Mouse (Mus musculus) midbrain, postnatal 0 days (tissue): ENCODE measurements around the gene Grb2. TPM values are rescaled to one million over a fixed set of nuclear protein-coding genes. Genes with fewer than 3 reads are reported as not detected.

Source experiments
- ATAC-seq: fragments of 200-750 bp; cut with Nextera tagmentation; 2 replicates; pipeline ENCODE4 v1.8.0; 2017; ENCODE audit warnings: moderate number of reproducible peaks, mild to moderate bottlenecking, moderate TSS enrichment, moderate library complexity; ENCODE audit not compliant: low FRiP score
- DNase-seq: peaks from one replicate; pipeline ENCODE4 v3.0.0-alpha.2; 2015; ENCODE audit warnings: low spot score
- H3K27ac ChIP-seq: fragments of 300-500 bp; sonication (generic); 2 replicates; pipeline ENCODE4 v1.5.1; 2014; ENCODE audit warnings: low read depth, mild to moderate bottlenecking, low read length, mixed read lengths
- H3K27me3 ChIP-seq: fragments of 300-500 bp; sonication (generic); 2 replicates; pipeline ENCODE4 v1.6.1; 2014; ENCODE audit warnings: low read length, control low read depth, mixed read lengths; ENCODE audit not compliant: insufficient read depth
- H3K36me3 ChIP-seq: fragments of 300-500 bp; sonication (generic); 2 replicates; pipeline ENCODE4 v1.6.1; 2014; ENCODE audit warnings: low read length, control low read depth, mixed read lengths; ENCODE audit not compliant: insufficient read depth
- H3K4me1 ChIP-seq: fragments of 300-500 bp; sonication (generic); 2 replicates; pipeline ENCODE4 v1.6.1; 2014; ENCODE audit warnings: mild to moderate bottlenecking, control low read depth, antibody characterized with exemption, low read length, mixed read lengths; ENCODE audit not compliant: insufficient read depth
- H3K4me2 ChIP-seq: fragments of 300-500 bp; sonication (generic); 2 replicates; pipeline ENCODE4 v1.6.1; 2014; ENCODE audit warnings: low read depth, mild to moderate bottlenecking, low read length, mixed read lengths; ENCODE audit not compliant: poor library complexity, severe bottlenecking
- H3K4me3 ChIP-seq: fragments of 300-500 bp; sonication (generic); 2 replicates; pipeline ENCODE4 v1.5.1; 2014; ENCODE audit warnings: low read depth, mild to moderate bottlenecking, low read length, moderate library complexity
- H3K9ac ChIP-seq: fragments of 300-500 bp; sonication (generic); replicated peaks from 2 replicates; pipeline ENCODE4 v1.6.1; 2014; ENCODE audit warnings: mild to moderate bottlenecking, low read length, moderate library complexity, mixed read lengths; ENCODE audit not compliant: poor library complexity, severe bottlenecking
- H3K9me3 ChIP-seq: fragments of 300-500 bp; sonication (generic); 2 replicates; pipeline ENCODE4 v1.6.1; 2016; ENCODE audit warnings: low read length, control low read depth
- CTCF ChIP-seq: IDR thresholded peaks from 2 replicates; pipeline ENCODE4 v1.5.1; 2016; ENCODE audit warnings: antibody characterized with exemption, mild to moderate bottlenecking
- WGBS: fragments of 180-500 bp; shearing (Covaris S2); extraction: QIAGEN DNeasy Blood & Tissue Kit; methylation state at CpG from one replicate; pipeline ENCODE4 v1.1.7; 2014; 5-methylcytosine and 5-hydroxymethylcytosine counted together
- polyA plus RNA-seq: library from polyadenylated mRNA; unstranded; fragments of >200 nt; fragmentation: Nextera tagmentation; extraction: Ambion mirVana; gene quantifications from 2 replicates; pipeline ENCODE4 v1.2.1, GENCODE M21; 2015
- total RNA-seq: library from RNA; depleted of rRNA; stranded (reverse); fragments of >200 nt; gene quantifications from 2 replicates; pipeline ENCODE4 v1.2.3, GENCODE M21; 2014

Grb2 gene
- total and polyA plus RNA-seq, 2 experiments from 2014 or later, result 85.8 to 158 TPM

DNA sequence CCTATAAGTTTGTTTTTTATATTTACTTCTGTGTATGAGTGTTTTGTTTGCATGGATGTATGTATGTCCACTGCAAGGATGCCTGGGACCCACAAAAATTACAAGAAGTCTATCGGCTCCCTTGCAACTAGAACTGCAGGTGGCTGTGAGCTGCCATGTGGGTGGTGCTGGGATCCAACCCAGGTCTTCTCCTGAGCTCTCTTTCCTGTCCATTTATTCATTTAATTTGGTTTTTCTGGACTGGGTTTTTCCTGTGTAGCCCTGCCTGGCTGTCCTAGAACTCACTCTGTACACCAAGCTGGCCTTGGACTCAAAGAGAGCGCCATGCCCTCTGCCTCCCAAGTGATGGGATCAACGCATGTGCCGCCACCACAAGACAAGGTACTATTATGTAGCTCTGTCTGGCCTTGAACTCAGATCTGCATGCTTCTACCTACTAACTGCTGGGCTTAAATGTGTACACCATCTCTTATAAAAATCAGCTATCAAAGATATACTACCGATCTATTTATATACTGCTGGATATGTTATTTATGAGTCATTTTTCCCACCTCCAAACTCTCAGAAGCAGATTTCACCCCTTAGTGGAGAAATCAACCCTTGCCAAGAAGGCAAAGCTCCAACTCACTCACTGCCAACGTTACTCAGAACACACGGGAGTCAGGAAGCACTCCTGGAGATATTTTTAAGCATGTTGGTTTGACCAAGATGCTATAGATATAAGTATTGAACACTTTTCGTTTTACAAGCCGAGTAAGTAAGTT lies 34.7 kb downstream of the Grb2 start:
- Histone ChIP-seq H3K4me2 (no peak overlapping the region), H3K36me3 (0 out of 2 replicates have a peak, but pooled peaks cover 4% of the 10 kb centered on the region), H3K9me3 (no peaks in the 10 kb centered on the region), H3K27me3 (no peaks in the 10 kb centered on the region), H3K4me1 (peaks cover 3% of the 10 kb centered on the region; the same call in 1 of the 2 replicates), H3K9ac (no peak overlapping the region), H3K27ac (no peak overlapping the region), H3K4me3 (no peak overlapping the region)
- DNase-seq, result no peak
- no peak for ATAC-seq
- no peak for TF ChIP-seq CTCF
- WGBS, result 78% methylated on average over 9 of the region's 9 CpGs

DNA sequence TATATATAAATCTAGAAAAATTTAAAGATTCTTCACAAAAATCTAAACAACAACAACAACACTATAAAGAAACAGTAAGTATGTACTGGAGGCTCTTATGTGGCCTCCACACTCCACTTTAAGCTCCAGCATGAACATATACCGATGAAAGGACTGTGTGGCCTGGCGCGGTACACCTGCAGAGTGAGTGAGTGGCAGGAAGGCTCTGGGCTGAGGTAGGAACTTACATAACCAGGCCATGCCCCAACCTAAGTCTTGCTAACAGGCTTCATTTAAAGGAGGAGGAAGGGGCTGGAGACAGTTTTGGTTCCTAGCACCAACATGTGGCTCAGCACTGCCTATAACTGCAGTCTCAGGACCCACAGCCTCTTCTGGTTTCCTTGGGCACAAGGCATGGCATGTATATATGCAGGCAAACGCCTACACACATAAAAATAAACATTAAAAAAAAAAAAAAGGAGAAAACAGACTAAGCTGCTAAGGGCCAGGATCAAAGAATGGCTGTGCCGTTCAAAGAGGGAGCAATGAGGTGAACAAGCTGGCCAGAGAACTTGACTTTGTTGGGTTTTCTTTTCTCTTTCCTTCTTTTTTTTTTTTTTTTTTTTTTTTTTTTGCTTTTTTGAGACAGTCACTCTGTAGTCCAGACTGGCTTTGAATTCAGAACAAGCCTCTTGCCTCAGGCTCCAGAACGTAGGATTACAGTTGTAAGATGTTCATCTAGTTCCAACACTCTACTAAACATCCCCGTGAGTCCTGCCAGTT lies 36.0 kb downstream of the Grb2 start:
- no peak overlapping the region for H3K9ac ChIP-seq
- H3K4me3 ChIP-seq, result no peak overlapping the region
- no peak for ATAC-seq
- H3K9me3 ChIP-seq, result no peaks in the 10 kb centered on the region
- H3K27me3 ChIP-seq, result no peaks in the 10 kb centered on the region
- 0 out of 2 replicates have a peak, but pooled peaks cover under 1% of the 10 kb centered on the region for H3K36me3 ChIP-seq
- TF ChIP-seq CTCF, result no peak
- H3K27ac ChIP-seq, result no peak overlapping the region
- no peak overlapping the region for H3K4me2 ChIP-seq
- DNase-seq, result no peak
- H3K4me1 ChIP-seq, result peaks cover 3% of the 10 kb centered on the region; the same call in 1 of the 2 replicates
- WGBS, result 74% methylated on average over 7 of the region's 7 CpGs

DNA sequence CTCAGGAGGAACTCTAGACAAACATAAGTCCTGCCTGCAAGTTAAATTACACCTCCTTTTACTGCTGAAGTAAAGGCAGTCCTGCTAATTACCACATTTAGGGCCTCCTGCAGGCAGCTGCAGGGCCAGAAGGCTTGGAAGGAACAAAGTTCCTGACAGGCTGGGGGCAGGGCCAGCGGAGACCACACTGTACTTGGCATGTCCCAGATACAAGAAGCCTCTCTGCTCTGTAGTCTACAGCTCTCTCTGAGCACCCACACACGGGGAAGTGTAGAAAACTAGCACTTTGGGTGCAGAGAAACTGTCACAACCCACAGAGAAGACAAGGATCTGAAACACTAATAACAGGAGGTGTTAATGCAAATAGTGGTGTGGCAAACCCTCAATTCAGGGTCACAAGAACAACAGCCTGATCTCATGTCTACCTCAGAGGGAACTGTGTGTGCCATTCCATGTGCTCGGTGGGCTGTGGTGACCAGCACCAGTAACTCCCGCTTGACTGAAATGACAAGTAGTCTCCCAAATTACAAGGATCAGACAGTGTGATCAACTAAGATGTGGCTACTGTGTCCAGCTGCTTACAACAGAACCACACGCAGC lies 37.8 kb downstream of the Grb2 start:
- ATAC-seq, result no peak
- peak; percentile 21 for DNase-seq
- Histone ChIP-seq H3K4me2 (no peak overlapping the region), H3K27me3 (no peaks in the 10 kb centered on the region), H3K4me1 (peaks cover 3% of the 10 kb centered on the region; the same call in 1 of the 2 replicates), H3K36me3 (no peaks in the 10 kb centered on the region), H3K9ac (no peak overlapping the region), H3K4me3 (no peak overlapping the region), H3K27ac (no peak overlapping the region), H3K9me3 (no peaks in the 10 kb centered on the region)
- TF ChIP-seq CTCF, result no peak
- WGBS, result 43% methylated on average over 5 of the region's 5 CpGs

DNA sequence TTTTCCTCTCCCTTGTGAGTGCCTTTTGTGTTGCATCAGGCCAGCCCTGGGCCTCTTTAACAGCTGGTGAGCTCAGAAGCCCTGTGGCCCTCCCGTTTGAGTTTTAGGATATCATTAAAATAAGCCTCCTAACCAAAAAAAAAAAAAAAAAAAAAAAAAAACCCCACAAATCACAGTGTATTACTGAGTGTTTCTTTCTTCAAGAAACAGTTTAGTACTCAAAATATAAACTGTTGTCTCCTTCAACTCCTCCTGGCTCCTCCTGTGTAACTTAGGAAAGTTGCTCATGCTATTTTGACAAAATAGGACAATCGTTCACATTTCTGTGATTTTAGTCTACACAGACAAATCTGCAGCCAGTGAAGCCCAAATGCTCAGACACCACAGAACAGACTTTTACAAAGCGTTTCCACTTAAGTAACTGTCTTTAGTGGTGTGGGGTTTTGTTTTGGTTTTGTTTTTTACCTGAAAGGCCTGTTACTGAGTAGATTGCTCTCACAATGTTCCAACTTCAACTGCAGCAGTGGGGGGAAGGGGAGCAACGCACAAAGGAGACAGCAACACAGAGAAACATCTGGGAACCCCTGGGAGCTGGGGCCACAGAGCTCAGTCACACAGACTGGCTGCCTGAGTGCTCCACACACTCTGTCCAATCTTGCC lies 44.6 kb downstream of the Grb2 start:
- Histone ChIP-seq H3K36me3 (no peaks in the 10 kb centered on the region), H3K4me3 (no peak overlapping the region), H3K27me3 (no peaks in the 10 kb centered on the region), H3K4me1 (no peaks in the 10 kb centered on the region), H3K27ac (no peak overlapping the region), H3K4me2 (no peak overlapping the region), H3K9ac (no peak overlapping the region), H3K9me3 (no peaks in the 10 kb centered on the region)
- 64% methylated on average over 4 of the region's 4 CpGs for WGBS
- DNase-seq, result no peak
- ATAC-seq, result no peak
- TF ChIP-seq CTCF, result no peak

DNA sequence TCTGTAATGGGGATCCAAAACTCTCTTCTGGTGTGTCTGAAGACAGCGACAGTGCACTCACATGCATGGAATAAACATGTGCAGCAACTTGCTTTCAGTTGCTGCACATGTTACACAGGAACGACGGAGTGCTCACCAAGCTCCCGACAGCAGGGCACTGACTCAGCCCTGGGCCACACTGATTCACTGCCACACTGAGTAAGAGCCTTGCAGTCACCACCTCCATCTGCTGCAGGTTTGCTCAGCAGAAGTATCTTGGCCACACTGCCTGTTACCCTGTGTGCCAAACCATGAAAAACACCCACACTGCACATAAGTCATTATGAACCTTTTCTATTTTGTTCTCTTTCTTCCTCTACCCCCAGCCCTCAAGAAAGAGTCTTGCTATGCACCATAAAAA lies 48.0 kb downstream of the Grb2 start:
- TF ChIP-seq CTCF, result no peak
- no peaks in the 10 kb centered on the region for H3K9me3 ChIP-seq
- no peak overlapping the region for H3K4me2 ChIP-seq
- no peaks in the 10 kb centered on the region for H3K27me3 ChIP-seq
- ATAC-seq (no peak), DNase-seq (no peak)
- H3K4me3 ChIP-seq, result no peak overlapping the region
- WGBS, result 97% methylated on average over 4 of the region's 4 CpGs
- H3K4me1 ChIP-seq, result no peaks in the 10 kb centered on the region
- H3K27ac ChIP-seq, result no peak overlapping the region
- no peaks in the 10 kb centered on the region for H3K36me3 ChIP-seq
- no peak overlapping the region for H3K9ac ChIP-seq
